Mouse (Mus musculus): ENCODE results near the gene Mecom. TPM values are rescaled to one million over a fixed set of nuclear protein-coding genes. Genes with fewer than 3 reads are reported as not detected.
A peak's percentile ranks its signal among the peaks of the same experiment; 100 is the strongest.

The Mecom gene
- polyA plus RNA-seq, 1 experiment from 2014 or later, result 7.0 TPM

DNA sequence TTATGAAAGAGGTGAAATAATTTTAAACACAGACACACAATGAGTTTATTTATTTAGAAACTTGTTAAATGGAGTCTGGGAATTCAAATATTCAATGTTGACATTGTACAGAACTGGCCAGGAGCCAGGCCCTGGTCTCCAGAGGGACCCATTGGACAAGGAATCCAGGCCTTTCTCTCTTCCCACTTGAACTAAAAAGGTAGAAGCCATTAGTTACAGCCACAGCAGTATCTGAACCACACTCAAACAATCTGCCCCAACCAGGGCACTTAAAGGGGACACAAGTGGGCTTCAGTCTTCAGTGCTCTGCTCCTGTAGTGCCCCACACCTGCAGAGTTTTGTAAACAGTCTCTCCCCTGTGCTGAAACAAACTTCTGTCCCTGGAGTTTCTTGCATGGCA lies 44.0 kb downstream of the Mecom start:
- no peaks in the 10 kb centered on the region for H3K36me3 ChIP-seq (ENCODE audit: control insufficient read depth, insufficient read depth, low read length)
- no peak for ATAC-seq

DNA sequence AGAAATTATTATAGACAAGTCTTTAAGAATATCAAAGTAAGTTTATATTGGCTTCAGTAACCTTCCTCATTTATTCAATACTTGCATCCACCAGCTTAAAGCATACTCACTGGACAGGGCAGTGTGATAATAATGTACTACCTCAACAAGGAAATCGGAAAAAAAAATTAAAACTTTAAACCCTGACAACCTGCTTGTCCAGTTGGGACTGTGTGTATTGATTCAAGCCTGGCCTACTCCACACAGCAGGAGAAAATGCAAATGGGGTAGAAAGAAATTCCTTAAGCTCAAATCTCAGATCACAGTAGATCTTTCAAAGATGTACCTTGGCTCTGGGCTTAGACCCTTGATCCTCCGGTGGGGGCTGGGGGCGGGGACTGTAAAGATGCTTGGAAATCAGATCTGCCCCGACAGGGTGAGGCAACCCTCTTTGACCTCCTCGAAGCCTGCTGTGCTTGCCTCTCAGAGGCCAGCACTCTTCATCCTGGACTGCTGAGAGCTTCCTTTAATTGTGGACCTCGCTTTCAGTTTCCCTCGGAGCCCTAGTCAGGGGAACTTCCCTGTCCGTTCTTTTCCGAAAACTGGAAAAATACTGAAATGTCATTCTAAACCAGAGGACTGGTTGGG lies 49.5 kb downstream of the Mecom start:
- no peak overlapping the region for H3K9ac ChIP-seq (ENCODE audit: low read depth, low read length)
- WGBS, result 23% methylated on average over 9 of the region's 9 CpGs
- 0 out of 2 replicates have a peak, but pooled peaks cover 2% of the 10 kb centered on the region for H3K27me3 ChIP-seq (replicated peaks; ENCODE audit: control insufficient read depth, insufficient read depth, low read length)
- H3K4me3 ChIP-seq (ENCODE audit: low read length), result no peak overlapping the region
- no peaks in the 10 kb centered on the region for H3K4me1 ChIP-seq (ENCODE audit: control insufficient read depth, insufficient read depth, low read depth, low read length)
- H3K27ac ChIP-seq (ENCODE audit: low read depth, low read length), result 0 out of 2 replicates have a peak overlapping the region, but pooled peaks have one; percentile 12
- no peak for ATAC-seq
- H3K9me3 ChIP-seq (ENCODE audit: control insufficient read depth, low read length), result peaks cover under 1% of the 10 kb centered on the region; the same call in 1 of the 2 replicates
- no peaks in the 10 kb centered on the region for H3K36me3 ChIP-seq (ENCODE audit: control insufficient read depth, insufficient read depth, low read length)
- H3K4me2 ChIP-seq (ENCODE audit: low read length), result no peak overlapping the region

More for the DNA sequence above, 44.0 kb downstream of the Mecom start:
- peaks cover 29% of the 10 kb centered on the region for H3K27me3 ChIP-seq (replicated peaks; ENCODE audit: control insufficient read depth, insufficient read depth, low read length)
- H3K9me3 ChIP-seq (ENCODE audit: control insufficient read depth, low read length), result no peaks in the 10 kb centered on the region
- H3K4me1 ChIP-seq (ENCODE audit: control insufficient read depth, insufficient read depth, low read depth, low read length), result peaks cover 9% of the 10 kb centered on the region; the same call in 1 of the 2 replicates
- no peak overlapping the region for H3K27ac ChIP-seq (ENCODE audit: low read depth, low read length)
- no peak overlapping the region for H3K4me3 ChIP-seq (ENCODE audit: low read length)
- H3K9ac ChIP-seq (ENCODE audit: low read depth, low read length), result no peak overlapping the region
- no peak overlapping the region for H3K4me2 ChIP-seq (ENCODE audit: low read length)

DNA sequence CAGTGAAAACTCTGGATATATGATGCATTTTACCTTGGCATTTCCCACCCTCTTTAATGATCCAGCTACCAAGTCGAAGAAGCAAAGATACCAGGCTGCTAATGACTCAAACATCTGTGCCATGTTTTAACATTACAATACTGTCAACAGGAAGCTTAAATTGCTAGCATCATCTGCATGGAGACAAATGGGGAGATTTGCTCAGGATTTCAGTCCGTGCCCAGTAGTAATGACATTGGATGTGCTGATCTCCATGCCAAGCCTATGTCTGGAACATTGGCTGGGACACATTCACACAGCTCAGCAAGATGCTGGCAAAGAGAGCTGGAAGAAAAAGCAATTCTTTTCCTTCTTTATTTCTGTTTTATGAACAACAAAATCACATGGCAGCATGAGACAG lies 53.4 kb downstream of the Mecom start:
- no peaks in the 10 kb centered on the region for H3K36me3 ChIP-seq (ENCODE audit: control insufficient read depth, insufficient read depth, low read length)
- H3K27ac ChIP-seq (ENCODE audit: low read depth, low read length), result no peak overlapping the region
- ATAC-seq, result no peak
- H3K27me3 ChIP-seq (replicated peaks; ENCODE audit: control insufficient read depth, insufficient read depth, low read length), result no peaks in the 10 kb centered on the region
- H3K4me2 ChIP-seq (ENCODE audit: low read length), result no peak overlapping the region
- H3K4me1 ChIP-seq (ENCODE audit: control insufficient read depth, insufficient read depth, low read depth, low read length), result no peaks in the 10 kb centered on the region
- 68% methylated on average over 2 of the region's 2 CpGs for WGBS
- H3K9me3 ChIP-seq (ENCODE audit: control insufficient read depth, low read length), result peaks cover 7% of the 10 kb centered on the region
- H3K4me3 ChIP-seq (ENCODE audit: low read length), result no peak overlapping the region
- H3K9ac ChIP-seq (ENCODE audit: low read depth, low read length), result no peak overlapping the region

DNA sequence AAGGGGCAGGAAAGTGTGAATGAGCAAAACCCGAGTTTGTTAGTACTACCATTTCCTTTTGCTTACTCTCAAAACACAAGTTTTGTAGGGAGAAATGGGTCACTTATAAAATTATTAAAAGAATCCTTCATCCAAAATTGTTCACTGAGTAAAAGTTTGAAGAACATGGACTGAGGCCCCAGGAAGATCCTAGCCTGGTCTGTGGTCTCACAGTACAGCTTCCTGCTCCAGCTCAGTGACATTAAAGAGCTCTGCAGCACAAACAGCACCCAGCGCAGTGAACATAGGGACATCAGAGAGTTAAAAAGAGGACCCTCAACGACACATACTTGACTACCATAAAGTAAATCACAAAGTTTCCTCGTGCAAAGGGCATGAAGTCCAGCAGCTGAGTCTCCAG lies 59.0 kb downstream of the Mecom start:
- no peaks in the 10 kb centered on the region; the same call in none of the 2 replicates for H3K27me3 ChIP-seq (replicated peaks; ENCODE audit: control insufficient read depth, insufficient read depth, low read length)
- no peak overlapping the region for H3K4me2 ChIP-seq (ENCODE audit: low read length)
- H3K27ac ChIP-seq (ENCODE audit: low read depth, low read length), result no peak overlapping the region
- no peak overlapping the region for H3K4me3 ChIP-seq (ENCODE audit: low read length)
- H3K9me3 ChIP-seq (ENCODE audit: control insufficient read depth, low read length), result peaks cover 7% of the 10 kb centered on the region
- 71% methylated on average over 4 of the region's 4 CpGs for whole genome bisulfite sequencing
- H3K9ac ChIP-seq (ENCODE audit: low read depth, low read length), result no peak overlapping the region
- no peaks in the 10 kb centered on the region for H3K36me3 ChIP-seq (ENCODE audit: control insufficient read depth, insufficient read depth, low read length)
- no peak for ATAC-seq
- no peaks in the 10 kb centered on the region for H3K4me1 ChIP-seq (ENCODE audit: control insufficient read depth, insufficient read depth, low read depth, low read length)

DNA sequence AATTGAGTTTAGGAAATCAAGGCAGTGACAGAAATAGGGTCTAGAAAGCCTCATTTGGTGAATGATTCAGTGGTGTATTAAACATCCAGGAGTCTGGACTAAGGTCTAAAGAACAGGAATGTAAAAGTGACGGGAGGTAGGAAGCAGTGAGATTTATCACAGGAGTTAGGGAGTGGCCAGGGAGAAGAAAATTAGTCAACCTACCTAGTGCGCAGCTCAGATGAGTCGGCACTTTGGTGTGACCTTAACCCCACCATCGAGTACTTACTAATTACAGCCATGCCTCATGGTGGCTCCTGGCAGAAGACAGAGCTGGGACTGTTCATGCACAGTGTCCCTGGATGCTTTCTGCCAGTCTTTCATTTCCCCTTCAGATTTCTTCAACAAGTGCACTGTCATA lies 61.4 kb downstream of the Mecom start:
- no peak for ATAC-seq
- no peak overlapping the region for H3K9ac ChIP-seq (ENCODE audit: low read depth, low read length)
- H3K36me3 ChIP-seq (ENCODE audit: control insufficient read depth, insufficient read depth, low read length), result no peaks in the 10 kb centered on the region
- WGBS, result 93% methylated on average over 4 of the region's 4 CpGs
- no peak overlapping the region for H3K4me3 ChIP-seq (ENCODE audit: low read length)
- no peak overlapping the region for H3K4me2 ChIP-seq (ENCODE audit: low read length)
- H3K4me1 ChIP-seq (ENCODE audit: control insufficient read depth, insufficient read depth, low read depth, low read length), result no peaks in the 10 kb centered on the region
- no peaks in the 10 kb centered on the region; the same call in none of the 2 replicates for H3K27me3 ChIP-seq (replicated peaks; ENCODE audit: control insufficient read depth, insufficient read depth, low read length)
- H3K9me3 ChIP-seq (ENCODE audit: control insufficient read depth, low read length), result no peaks in the 10 kb centered on the region
- H3K27ac ChIP-seq (ENCODE audit: low read depth, low read length), result no peak overlapping the region

DNA sequence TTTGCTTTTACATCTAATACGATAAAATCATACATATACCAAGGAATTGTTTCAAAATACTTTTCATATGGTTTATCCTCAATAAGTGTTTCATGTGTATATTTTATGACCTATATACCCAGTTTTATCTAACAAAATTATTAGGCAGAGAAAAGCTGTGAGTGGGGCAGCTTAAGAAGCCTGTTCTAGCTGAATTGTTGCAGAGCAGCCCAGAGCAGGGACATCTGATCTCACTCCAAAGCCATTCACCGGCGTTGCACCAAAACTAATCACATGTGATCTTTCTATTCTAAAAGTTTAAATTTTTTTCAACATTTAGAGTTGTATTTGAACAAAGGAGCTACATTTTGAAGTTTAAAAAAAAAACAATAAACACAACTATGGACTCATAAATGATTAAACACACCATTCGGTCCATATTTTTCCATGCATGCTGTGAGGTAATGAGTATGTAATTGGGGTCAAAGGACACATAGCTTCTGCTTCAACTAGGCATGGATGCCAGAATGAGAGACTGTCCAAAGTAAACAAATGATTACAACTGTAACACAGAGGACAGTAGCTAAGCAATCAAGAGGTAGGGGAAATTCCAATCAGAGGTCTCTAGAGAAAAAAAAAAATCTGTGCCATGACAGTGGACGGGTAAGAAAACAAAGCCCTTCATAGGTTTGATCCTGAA lies 64.7 kb downstream of the Mecom start:
- Histone ChIP-seq H3K36me3 (ENCODE audit: control insufficient read depth, insufficient read depth, low read length) (no peaks in the 10 kb centered on the region), H3K4me3 (ENCODE audit: low read length) (no peak overlapping the region), H3K27me3 (replicated peaks; ENCODE audit: control insufficient read depth, insufficient read depth, low read length) (no peaks in the 10 kb centered on the region; the same call in none of the 2 replicates), H3K4me2 (ENCODE audit: low read length) (no peak overlapping the region), H3K9ac (ENCODE audit: low read depth, low read length) (no peak overlapping the region), H3K27ac (ENCODE audit: low read depth, low read length) (no peak overlapping the region), H3K9me3 (ENCODE audit: control insufficient read depth, low read length) (no peaks in the 10 kb centered on the region), H3K4me1 (ENCODE audit: control insufficient read depth, insufficient read depth, low read depth, low read length) (no peaks in the 10 kb centered on the region)
- no peak for ATAC-seq
- WGBS, result 28% methylated on average over 5 of the region's 5 CpGs

DNA sequence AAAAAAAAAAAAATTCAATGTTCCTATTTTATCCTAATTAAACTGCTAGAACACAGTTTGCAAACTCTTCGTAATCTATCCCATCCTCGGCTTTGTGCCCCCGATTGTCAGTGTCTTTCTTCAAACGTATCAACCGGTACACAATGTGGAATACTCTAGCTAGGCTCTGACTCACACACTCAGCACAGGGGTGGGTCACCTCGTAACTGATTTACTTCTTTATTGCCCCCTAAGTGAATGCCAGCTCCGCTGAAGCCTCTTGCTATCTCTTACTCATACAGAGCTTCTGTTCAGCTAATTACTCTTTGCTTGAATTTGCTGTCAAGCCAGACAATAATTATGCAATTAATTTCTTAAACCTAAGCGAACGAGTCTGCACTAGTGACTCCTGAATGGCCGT lies 66.1 kb downstream of the Mecom start:
- H3K27ac ChIP-seq (ENCODE audit: low read depth, low read length), result no peak overlapping the region
- H3K36me3 ChIP-seq (ENCODE audit: control insufficient read depth, insufficient read depth, low read length), result no peaks in the 10 kb centered on the region
- H3K4me1 ChIP-seq (ENCODE audit: control insufficient read depth, insufficient read depth, low read depth, low read length), result no peaks in the 10 kb centered on the region
- no peaks in the 10 kb centered on the region for H3K9me3 ChIP-seq (ENCODE audit: control insufficient read depth, low read length)
- no peak overlapping the region for H3K4me2 ChIP-seq (ENCODE audit: low read length)
- H3K27me3 ChIP-seq (replicated peaks; ENCODE audit: control insufficient read depth, insufficient read depth, low read length), result no peaks in the 10 kb centered on the region; the same call in none of the 2 replicates
- no peak for ATAC-seq
- no peak overlapping the region for H3K9ac ChIP-seq (ENCODE audit: low read depth, low read length)
- H3K4me3 ChIP-seq (ENCODE audit: low read length), result no peak overlapping the region
- 58% methylated on average over 10 of the region's 10 CpGs for WGBS

DNA sequence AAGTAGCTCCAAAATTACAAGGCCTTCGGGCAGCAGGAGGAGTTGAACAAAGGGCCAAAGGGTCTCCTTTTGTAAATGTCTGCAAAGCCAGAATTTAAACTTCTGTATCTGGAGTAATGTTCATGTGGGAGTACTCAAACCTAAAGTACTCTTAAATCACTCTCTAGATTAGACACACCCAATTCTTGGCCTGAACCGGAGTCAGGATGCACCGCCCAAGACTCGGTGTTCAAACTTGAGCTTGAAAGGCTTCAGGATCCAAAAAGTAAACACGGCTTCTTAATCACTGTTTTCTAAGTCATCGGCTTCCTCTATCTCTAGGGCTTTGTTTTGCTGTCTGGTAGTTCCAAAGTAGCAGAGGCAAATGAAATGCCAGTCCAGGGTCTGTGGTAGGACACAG lies 67.3 kb downstream of the Mecom start:
- Histone ChIP-seq H3K27me3 (replicated peaks; ENCODE audit: control insufficient read depth, insufficient read depth, low read length) (no peaks in the 10 kb centered on the region; the same call in 1 of the 2 replicates), H3K4me2 (ENCODE audit: low read length) (no peak overlapping the region), H3K36me3 (ENCODE audit: control insufficient read depth, insufficient read depth, low read length) (no peaks in the 10 kb centered on the region), H3K9me3 (ENCODE audit: control insufficient read depth, low read length) (no peaks in the 10 kb centered on the region), H3K4me3 (ENCODE audit: low read length) (no peak overlapping the region), H3K4me1 (ENCODE audit: control insufficient read depth, insufficient read depth, low read depth, low read length) (no peaks in the 10 kb centered on the region), H3K9ac (ENCODE audit: low read depth, low read length) (no peak overlapping the region), H3K27ac (ENCODE audit: low read depth, low read length) (no peak overlapping the region)
- ATAC-seq, result no peak
- 85% methylated on average over 6 of the region's 6 CpGs for WGBS

DNA sequence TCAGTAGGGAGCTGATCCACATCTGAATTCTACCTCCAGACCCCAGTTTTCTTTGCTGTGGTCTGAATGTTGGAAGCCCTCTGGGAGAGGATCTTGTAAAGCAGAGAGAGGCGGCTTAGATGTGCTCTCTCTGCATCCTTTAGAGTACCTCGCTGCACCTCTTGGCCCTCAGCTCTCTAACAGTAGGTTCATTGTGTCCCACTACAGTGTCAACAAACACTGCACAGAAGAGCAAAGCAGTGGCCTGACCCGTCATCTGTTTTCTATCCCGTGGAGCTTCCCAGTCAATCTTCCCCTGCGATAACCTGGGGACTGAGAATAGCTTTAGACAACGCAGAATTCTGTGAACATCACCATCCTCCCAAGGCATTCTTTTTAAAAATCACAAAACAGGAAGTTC lies 69.6 kb downstream of the Mecom start:
- Histone ChIP-seq H3K4me1 (ENCODE audit: control insufficient read depth, insufficient read depth, low read depth, low read length) (no peaks in the 10 kb centered on the region), H3K36me3 (ENCODE audit: control insufficient read depth, insufficient read depth, low read length) (no peaks in the 10 kb centered on the region), H3K4me2 (ENCODE audit: low read length) (no peak overlapping the region), H3K9me3 (ENCODE audit: control insufficient read depth, low read length) (no peaks in the 10 kb centered on the region), H3K4me3 (ENCODE audit: low read length) (no peak overlapping the region), H3K9ac (ENCODE audit: low read depth, low read length) (no peak overlapping the region), H3K27me3 (replicated peaks; ENCODE audit: control insufficient read depth, insufficient read depth, low read length) (no peaks in the 10 kb centered on the region), H3K27ac (ENCODE audit: low read depth, low read length) (no peak overlapping the region)
- WGBS, result 59% methylated on average over 6 of the region's 6 CpGs
- ATAC-seq, result no peak
